Mouse (Mus musculus): ENCODE measurements around the gene Tgfb1i1. TPM values are rescaled to one million over a fixed set of nuclear protein-coding genes. Genes with fewer than 3 reads are reported as not detected.

Tgfb1i1 gene
- polyA plus RNA-seq, 1 experiment from 2014 or later: 32.3 TPM

- DNase-seq (ENCODE audit: low spot score): no peak
- Histone ChIP-seq H3K9ac (ENCODE audit: low read length) (no peak overlapping the region), H3K27me3 (ENCODE audit: control insufficient read depth, insufficient read depth, low read length) (no peaks in the 10 kb centered on the region), H3K4me1 (ENCODE audit: control insufficient read depth, insufficient read depth, low read length) (no peaks in the 10 kb centered on the region), H3K36me3 (ENCODE audit: control insufficient read depth, insufficient read depth, low read length) (no peaks in the 10 kb centered on the region), H3K4me3 (ENCODE audit: low read depth, low read length) (no peak overlapping the region), H3K27ac (ENCODE audit: low read depth, low read length) (no peak overlapping the region), H3K4me2 (ENCODE audit: low read depth) (no peak overlapping the region), H3K9me3 (ENCODE audit: control insufficient read depth, low read length) (no peaks in the 10 kb centered on the region)
- 73% methylated on average over 6 of the region's 6 CpGs for WGBS
- no peak for ATAC-seq (ENCODE audit: insufficient read depth, low FRiP score, low TSS enrichment)
These were observed 57.6 kb downstream of the Tgfb1i1 start for GRCm38 (mm10) chr7:128304198-128304597.

GRCm38 (mm10) chr7:128304907-128305306 is 58.3 kb downstream of the Tgfb1i1 start:
- Histone ChIP-seq H3K4me3 (ENCODE audit: low read depth, low read length) (no peak overlapping the region), H3K36me3 (ENCODE audit: control insufficient read depth, insufficient read depth, low read length) (no peaks in the 10 kb centered on the region), H3K9me3 (ENCODE audit: control insufficient read depth, low read length) (no peaks in the 10 kb centered on the region), H3K27ac (ENCODE audit: low read depth, low read length) (no peak overlapping the region), H3K4me1 (ENCODE audit: control insufficient read depth, insufficient read depth, low read length) (no peaks in the 10 kb centered on the region), H3K4me2 (ENCODE audit: low read depth) (no peak overlapping the region), H3K9ac (ENCODE audit: low read length) (no peak overlapping the region), H3K27me3 (ENCODE audit: control insufficient read depth, insufficient read depth, low read length) (no peaks in the 10 kb centered on the region)
- WGBS: 9% methylated on average over 5 of the region's 5 CpGs
- DNase-seq (ENCODE audit: low spot score) (peak; percentile 46), ATAC-seq (ENCODE audit: insufficient read depth, low FRiP score, low TSS enrichment) (no peak)

Small RNA genes lying within 50 kb of the gene (microRNA-seq; reads per million reads assigned to microRNA genes)
- 1.0 reads per million for gene Mir3103

Other genes with a start within 250 kb of the Tgfb1i1 start
- gene Trim72, start 242.9 kb upstream of the Tgfb1i1 start, polyA plus RNA-seq (2014; fragmentation: Nextera tagmentation; extraction: Ambion mirVana): not detected in 2 replicates
- 0.37 and 0.64 TPM in 2 replicates for gene Itgam, start 184.2 kb upstream of the Tgfb1i1 start, polyA plus RNA-seq (2014; fragmentation: Nextera tagmentation; extraction: Ambion mirVana)
- gene Gm49368, start 184.1 kb upstream of the Tgfb1i1 start, polyA plus RNA-seq (2014; fragmentation: Nextera tagmentation; extraction: Ambion mirVana): not detected in 2 replicates
- gene Itgax, start 117.3 kb upstream of the Tgfb1i1 start, polyA plus RNA-seq (2014; fragmentation: Nextera tagmentation; extraction: Ambion mirVana): not detected in 2 replicates
- gene Itgad, start 92.4 kb upstream of the Tgfb1i1 start, polyA plus RNA-seq (2014; fragmentation: Nextera tagmentation; extraction: Ambion mirVana): not detected in 2 replicates
- gene Cox6a2, start 40.4 kb upstream of the Tgfb1i1 start, polyA plus RNA-seq (2014; fragmentation: Nextera tagmentation; extraction: Ambion mirVana): 2.3 and 3.4 TPM in 2 replicates
- gene Armc5, start 9.5 kb upstream of the Tgfb1i1 start, polyA plus RNA-seq (2014; fragmentation: Nextera tagmentation; extraction: Ambion mirVana): 10.5 and 11.6 TPM in 2 replicates
- 12.9 and 14.2 TPM in 2 replicates for gene 9130023H24Rik, start 8.8 kb upstream of the Tgfb1i1 start, polyA plus RNA-seq (2014; fragmentation: Nextera tagmentation; extraction: Ambion mirVana)
- 0.13 and 0.55 TPM in 2 replicates for gene Slc5a2, start 18.8 kb downstream of the Tgfb1i1 start, polyA plus RNA-seq (2014; fragmentation: Nextera tagmentation; extraction: Ambion mirVana)
- 24.2 and 24.6 TPM in 2 replicates for gene BC017158, start 51.4 kb downstream of the Tgfb1i1 start, polyA plus RNA-seq (2014; fragmentation: Nextera tagmentation; extraction: Ambion mirVana)
- gene Rgs10, start 171.9 kb downstream of the Tgfb1i1 start, polyA plus RNA-seq (2014; fragmentation: Nextera tagmentation; extraction: Ambion mirVana): 12.4 and 12.7 TPM in 2 replicates
- gene Tial1, start 214.9 kb downstream of the Tgfb1i1 start, polyA plus RNA-seq (2014; fragmentation: Nextera tagmentation; extraction: Ambion mirVana): 32.2 and 39.8 TPM in 2 replicates